Mouse (Mus musculus) heart, embryonic 10.5 days (tissue): ENCODE measurements around the gene Pax7. TPM values are rescaled to one million over a fixed set of nuclear protein-coding genes. Genes with fewer than 3 reads are reported as not detected.

Source experiments
- DNase-seq: peaks from one replicate; pipeline ENCODE4 v3.0.0-alpha.2; 2017; ENCODE audit warnings: low spot score
- H3K27ac ChIP-seq: fragments of 300-500 bp; sonication (generic); 2 replicates; pipeline ENCODE4 v1.5.1; 2016; ENCODE audit warnings: mild to moderate bottlenecking
- H3K27me3 ChIP-seq: fragments of 300-500 bp; sonication (generic); 2 replicates; pipeline ENCODE4 v1.6.1; 2016; ENCODE audit warnings: mild to moderate bottlenecking; ENCODE audit not compliant: poor library complexity, insufficient read depth, severe bottlenecking
- H3K36me3 ChIP-seq: fragments of 300-500 bp; sonication (generic); 2 replicates; pipeline ENCODE4 v1.6.1; 2016; ENCODE audit warnings: mild to moderate bottlenecking, moderate library complexity
- H3K4me1 ChIP-seq: fragments of 300-500 bp; sonication (generic); 2 replicates; pipeline ENCODE4 v1.6.1; 2016; ENCODE audit warnings: mild to moderate bottlenecking
- H3K4me3 ChIP-seq: fragments of 300-500 bp; sonication (generic); 2 replicates; pipeline ENCODE4 v1.5.1; 2016; ENCODE audit warnings: mild to moderate bottlenecking, moderate library complexity
- H3K9me3 ChIP-seq: fragments of 300-500 bp; sonication (generic); 2 replicates; pipeline ENCODE4 v1.6.1; 2016; ENCODE audit warnings: mild to moderate bottlenecking, moderate library complexity
- WGBS: fragments of 180-500 bp; shearing (Covaris S2); methylation state at CpG from one replicate; pipeline ENCODE4 v1.1.7; 2016; 5-methylcytosine and 5-hydroxymethylcytosine counted together
- polyA plus RNA-seq: library from polyadenylated mRNA; unstranded; fragments of >200 nt; fragmentation: Nextera tagmentation; extraction: Ambion mirVana; gene quantifications from 2 replicates; pipeline ENCODE4 v1.2.1, GENCODE M21; 2016

The Pax7 gene
- polyA plus RNA-seq = 0.03 TPM in 1 of 2 replicates, not detected in the other

- no peaks in the 10 kb centered on the region for H3K9me3 ChIP-seq
- H3K36me3 ChIP-seq = no peaks in the 10 kb centered on the region
- WGBS = under 1% methylated on average over 34 of the region's 41 CpGs
- peak within 1 kb of the TSS; percentile 46 for H3K4me3 ChIP-seq
- no peak within 1 kb of the TSS for H3K27ac ChIP-seq
- DNase-seq = no peak
- peaks cover 13% of the 10 kb centered on the region for H3K4me1 ChIP-seq
- H3K27me3 ChIP-seq = peaks cover 100% of the 10 kb centered on the region
Measured at GRCm38 (mm10) chr4:139833036-139833634, at the start of gene Pax7. Gene Pax7, minus strand, starts transcription at chr4:139833528.

GRCm38 (mm10) chr4:139881796-139882195 is 48.5 kb upstream of the Pax7 start:
- H3K4me3 ChIP-seq = no peak overlapping the region
- H3K27ac ChIP-seq = no peak overlapping the region
- no peaks in the 10 kb centered on the region for H3K36me3 ChIP-seq
- DNase-seq = no peak
- H3K27me3 ChIP-seq = peaks cover 21% of the 10 kb centered on the region; the same call in 1 of the 2 replicates
- H3K9me3 ChIP-seq = no peaks in the 10 kb centered on the region
- H3K4me1 ChIP-seq = no peaks in the 10 kb centered on the region; the same call in 1 of the 2 replicates

- Histone ChIP-seq H3K27me3 (peaks cover 27% of the 10 kb centered on the region), H3K4me3 (no peak overlapping the region), H3K36me3 (no peaks in the 10 kb centered on the region), H3K9me3 (no peaks in the 10 kb centered on the region), H3K27ac (no peak overlapping the region), H3K4me1 (no peaks in the 10 kb centered on the region; the same call in 1 of the 2 replicates)
- DNase-seq = no peak
- 67% methylated on average over 7 of the region's 7 CpGs for WGBS
Measured at GRCm38 (mm10) chr4:139879324-139879723, 46.0 kb upstream of the Pax7 start.

GRCm38 (mm10) chr4:139878443-139878842 is 45.1 kb upstream of the Pax7 start:
- peaks cover 24% of the 10 kb centered on the region for H3K27me3 ChIP-seq
- no peaks in the 10 kb centered on the region for H3K36me3 ChIP-seq
- no peak for DNase-seq
- H3K27ac ChIP-seq = no peak overlapping the region
- 76% methylated on average over 4 of the region's 4 CpGs for WGBS
- no peaks in the 10 kb centered on the region for H3K9me3 ChIP-seq
- H3K4me3 ChIP-seq = no peak overlapping the region
- no peaks in the 10 kb centered on the region; the same call in 1 of the 2 replicates for H3K4me1 ChIP-seq

GRCm38 (mm10) chr4:139877269-139877668 is 43.9 kb upstream of the Pax7 start:
- H3K27me3 ChIP-seq = peaks cover 21% of the 10 kb centered on the region
- no peaks in the 10 kb centered on the region; the same call in 1 of the 2 replicates for H3K4me1 ChIP-seq
- no peak overlapping the region for H3K4me3 ChIP-seq
- no peaks in the 10 kb centered on the region for H3K36me3 ChIP-seq
- H3K27ac ChIP-seq = no peak overlapping the region
- no peak for DNase-seq
- 5% methylated on average over 4 of the region's 4 CpGs for WGBS
- H3K9me3 ChIP-seq = no peaks in the 10 kb centered on the region

- 9% methylated on average over 3 of the region's 3 CpGs for WGBS
Measured at GRCm38 (mm10) chr4:139872595-139872994, 39.3 kb upstream of the Pax7 start.

GRCm38 (mm10) chr4:139871699-139872098 is 38.4 kb upstream of the Pax7 start:
- H3K27me3 ChIP-seq = peaks cover 32% of the 10 kb centered on the region
- H3K4me1 ChIP-seq = no peaks in the 10 kb centered on the region; the same call in 1 of the 2 replicates
- no peaks in the 10 kb centered on the region for H3K36me3 ChIP-seq
- 13% methylated on average over 12 of the region's 12 CpGs for WGBS
- H3K9me3 ChIP-seq = no peaks in the 10 kb centered on the region
- H3K4me3 ChIP-seq = no peak overlapping the region
- DNase-seq = no peak
- H3K27ac ChIP-seq = no peak overlapping the region

More at GRCm38 (mm10) chr4:139872595-139872994, 39.3 kb upstream of the Pax7 start:
- H3K4me3 ChIP-seq = no peak overlapping the region
- peaks cover 38% of the 10 kb centered on the region for H3K27me3 ChIP-seq
- H3K27ac ChIP-seq = no peak overlapping the region
- no peaks in the 10 kb centered on the region for H3K9me3 ChIP-seq
- H3K36me3 ChIP-seq = no peaks in the 10 kb centered on the region
- no peaks in the 10 kb centered on the region; the same call in 1 of the 2 replicates for H3K4me1 ChIP-seq
- DNase-seq = no peak

- Histone ChIP-seq H3K27me3 (peaks cover 19% of the 10 kb centered on the region), H3K4me1 (no peaks in the 10 kb centered on the region), H3K36me3 (no peaks in the 10 kb centered on the region), H3K9me3 (no peaks in the 10 kb centered on the region), H3K4me3 (no peak overlapping the region), H3K27ac (no peak overlapping the region)
- no peak for DNase-seq
- 73% methylated on average over 1 of the region's 1 CpGs for WGBS
Measured at GRCm38 (mm10) chr4:139863218-139863617, 29.9 kb upstream of the Pax7 start.

GRCm38 (mm10) chr4:139858635-139859176 is 25.4 kb upstream of the Pax7 start:
- H3K4me3 ChIP-seq = no peak overlapping the region
- H3K9me3 ChIP-seq = no peaks in the 10 kb centered on the region
- H3K36me3 ChIP-seq = no peaks in the 10 kb centered on the region
- 3% methylated on average over 13 of the region's 13 CpGs for WGBS
- peak; percentile 87 for DNase-seq
- H3K27ac ChIP-seq = no peak overlapping the region
- H3K27me3 ChIP-seq = peaks cover 64% of the 10 kb centered on the region
- H3K4me1 ChIP-seq = no peaks in the 10 kb centered on the region

GRCm38 (mm10) chr4:139852219-139853035 is 19.1 kb upstream of the Pax7 start:
- H3K9me3 ChIP-seq = no peaks in the 10 kb centered on the region
- DNase-seq = no peak
- no peak overlapping the region for H3K27ac ChIP-seq
- no peaks in the 10 kb centered on the region for H3K36me3 ChIP-seq
- 2% methylated on average over 25 of the region's 25 CpGs for WGBS
- H3K27me3 ChIP-seq = peaks cover 97% of the 10 kb centered on the region
- peak overlapping the region; percentile 5; the same call in 1 of the 2 replicates for H3K4me3 ChIP-seq
- peaks cover 13% of the 10 kb centered on the region for H3K4me1 ChIP-seq

- 15% methylated on average over 15 of the region's 15 CpGs for WGBS
- H3K4me1 ChIP-seq = peaks cover 13% of the 10 kb centered on the region
- no peak overlapping the region for H3K4me3 ChIP-seq
- no peak for DNase-seq
- no peak overlapping the region for H3K27ac ChIP-seq
- no peaks in the 10 kb centered on the region for H3K36me3 ChIP-seq
- peaks cover 96% of the 10 kb centered on the region for H3K27me3 ChIP-seq
- H3K9me3 ChIP-seq = no peaks in the 10 kb centered on the region
Measured at GRCm38 (mm10) chr4:139851387-139851786, 18.1 kb upstream of the Pax7 start.

GRCm38 (mm10) chr4:139850547-139851170 is 17.3 kb upstream of the Pax7 start:
- no peak for DNase-seq
- Histone ChIP-seq H3K27ac (no peak overlapping the region), H3K27me3 (peaks cover 96% of the 10 kb centered on the region), H3K36me3 (no peaks in the 10 kb centered on the region), H3K4me3 (no peak overlapping the region), H3K4me1 (peaks cover 13% of the 10 kb centered on the region), H3K9me3 (no peaks in the 10 kb centered on the region)
- WGBS = 15% methylated on average over 8 of the region's 8 CpGs
